Mouse (Mus musculus) layer of hippocampus, postnatal 25 days (tissue): ENCODE results near the gene Wrb. TPM values are rescaled to one million over a fixed set of nuclear protein-coding genes. Genes with fewer than 3 reads are reported as not detected.

Experiments used
- total RNA-seq, 2 experiments: library from RNA; stranded (reverse); gene quantifications; 2 replicates each; pipeline ENCODE4 v1.2.3; 2021

Gene Wrb
- total RNA-seq, 2 experiments from 2014 or later, result 58.1 to 75.6 TPM

Other genes with a start within 250 kb of the Wrb start
- 10 to 100 TPM; 16.7 to 18.7 TPM for gene Psmg1, start 154.4 kb upstream of the Wrb start, total RNA-seq
- gene Brwd1, start 62.9 kb upstream of the Wrb start, total RNA-seq, result 100 to 1,000 TPM; 120 to 147 TPM
- 10 to 100 TPM; 64.8 to 77.2 TPM for gene Hmgn1, start 17.7 kb upstream of the Wrb start, total RNA-seq
- gene Lca5l, start 46.9 kb downstream of the Wrb start, total RNA-seq, result 1 to 10 TPM; 1.5 to 2.3 TPM
- 1 to 10 TPM; 2.3 to 2.7 TPM for gene Sh3bgr, start 55.0 kb downstream of the Wrb start, total RNA-seq
- gene B3galt5, start 90.4 kb downstream of the Wrb start, total RNA-seq, result 10 to 100 TPM; 35.7 to 47.2 TPM